Mouse (Mus musculus) heart, embryonic 15.5 days (tissue): ENCODE measurements around the gene Ctsf. TPM values are rescaled to one million over a fixed set of nuclear protein-coding genes. Genes with fewer than 3 reads are reported as not detected.
A peak's percentile ranks its signal among the peaks of the same experiment; 100 is the strongest.
"Not testable (repeated sequence)": the region's sequence is repeated elsewhere in the genome, so short reads cannot be mapped to it uniquely, and the experiment has no call there.

ENCODE experiments used
- ATAC-seq: fragments of 200-750 bp; cut with Nextera tagmentation; replicated peaks from 2 replicates; pipeline ENCODE4 v1.8.0; 2017; ENCODE audit warnings: low read depth, moderate TSS enrichment; ENCODE audit not compliant: insufficient number of reproducible peaks, insufficient read depth, low FRiP score
- H3K27ac ChIP-seq: fragments of 300-500 bp; sonication (generic); 2 replicates; pipeline ENCODE4 v1.5.1; 2015; ENCODE audit warnings: mild to moderate bottlenecking, inconsistent platforms
- H3K27me3 ChIP-seq: fragments of 300-500 bp; sonication (generic); 2 replicates; pipeline ENCODE4 v1.6.1; 2015; ENCODE audit warnings: inconsistent platforms
- H3K36me3 ChIP-seq: fragments of 300-500 bp; sonication (generic); 2 replicates; pipeline ENCODE4 v1.6.1; 2015; ENCODE audit warnings: mild to moderate bottlenecking, inconsistent platforms
- H3K4me1 ChIP-seq: fragments of 300-500 bp; sonication (generic); replicated peaks from 2 replicates; pipeline ENCODE4 v1.6.1; 2015; ENCODE audit warnings: inconsistent platforms
- H3K4me2 ChIP-seq: fragments of 300-500 bp; sonication (generic); 2 replicates; pipeline ENCODE4 v1.6.1; 2015; ENCODE audit warnings: inconsistent platforms, mild to moderate bottlenecking, moderate library complexity
- H3K4me3 ChIP-seq: fragments of 300-500 bp; sonication (generic); 2 replicates; pipeline ENCODE4 v1.5.1; 2015; ENCODE audit warnings: mild to moderate bottlenecking, inconsistent platforms
- H3K9ac ChIP-seq: fragments of 300-500 bp; sonication (generic); 2 replicates; pipeline ENCODE4 v1.6.1; 2015; ENCODE audit warnings: mild to moderate bottlenecking, inconsistent platforms
- H3K9me3 ChIP-seq: fragments of 300-500 bp; sonication (generic); replicated peaks from 2 replicates; pipeline ENCODE4 v1.6.1; 2016; ENCODE audit warnings: inconsistent platforms
- WGBS: fragments of 180-500 bp; shearing (Covaris S2); methylation state at CpG from one replicate; pipeline ENCODE4 v1.1.7; 2015; ENCODE audit warnings: mixed read lengths; 5-methylcytosine and 5-hydroxymethylcytosine counted together
- polyA plus RNA-seq: library from polyadenylated mRNA; unstranded; fragments of >200 nt; fragmentation: Nextera tagmentation; extraction: Ambion mirVana; gene quantifications from 2 replicates; pipeline ENCODE4 v1.2.1, GENCODE M21; 2015

Gene Ctsf
- polyA plus RNA-seq, 1 experiment from 2014 or later, result 37.4 TPM

DNA sequence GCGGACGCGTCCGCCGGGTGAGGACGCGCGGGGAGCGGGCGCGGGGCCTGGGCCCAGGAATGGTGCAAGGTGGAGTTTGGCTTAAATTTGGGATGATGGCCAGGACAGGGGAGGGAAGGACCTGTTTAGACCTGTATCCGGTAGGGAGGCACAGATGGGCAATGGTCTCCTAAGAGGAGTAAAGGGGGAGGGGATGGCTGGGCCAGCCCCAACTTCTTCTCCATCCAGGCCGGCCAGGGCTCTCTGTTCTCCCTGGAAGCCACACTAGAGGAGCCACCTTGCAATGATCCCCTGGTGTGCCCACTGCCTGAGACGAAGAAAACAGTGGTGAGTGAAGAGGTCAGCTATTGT lies 515 bp downstream of the Ctsf start:
- no peak; the same call in 1 of the 2 replicates for ATAC-seq

DNA sequence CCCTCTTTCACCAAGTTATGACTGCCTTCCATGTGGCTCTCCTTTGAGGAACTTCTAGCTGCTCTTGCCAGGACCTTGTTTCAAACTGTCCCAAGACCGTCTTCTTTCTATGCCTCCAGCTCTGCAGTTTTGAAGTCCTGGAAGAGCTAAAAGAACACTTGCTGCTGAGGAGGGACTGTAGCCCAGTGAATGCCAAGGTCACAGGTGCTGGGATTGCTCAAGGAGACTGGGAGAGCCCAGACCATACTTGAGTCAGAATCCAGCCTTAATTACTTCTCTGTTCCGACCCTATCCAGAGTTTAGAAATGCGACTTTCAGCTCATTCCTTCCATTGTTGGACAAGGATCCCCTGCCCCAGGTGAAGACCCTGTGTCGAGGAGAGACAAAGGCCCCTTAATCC lies 1.0 kb downstream of the Ctsf start:
- ATAC-seq, result no peak
- H3K27ac ChIP-seq, result no peak overlapping the region
- peak overlapping the region; percentile 72 for H3K4me3 ChIP-seq
- peak overlapping the region; percentile 94 for H3K4me2 ChIP-seq
- H3K4me1 ChIP-seq, result peaks cover 13% of the 10 kb centered on the region
- peaks cover 18% of the 10 kb centered on the region; the same call in 1 of the 2 replicates for H3K27me3 ChIP-seq
- H3K9ac ChIP-seq, result no peak overlapping the region
- WGBS, result 79% methylated on average over 4 of the region's 4 CpGs
- no peaks in the 10 kb centered on the region for H3K36me3 ChIP-seq
- H3K9me3 ChIP-seq, result no peaks in the 10 kb centered on the region

More for the DNA sequence above, 515 bp downstream of the Ctsf start:
- Histone ChIP-seq H3K9me3 (no peaks in the 10 kb centered on the region), H3K4me2 (peak overlapping the region; percentile 94), H3K27ac (peak overlapping the region; percentile 68), H3K9ac (peak overlapping the region; percentile 72), H3K27me3 (peaks cover 18% of the 10 kb centered on the region; the same call in 1 of the 2 replicates), H3K4me1 (peaks cover 13% of the 10 kb centered on the region), H3K36me3 (no peaks in the 10 kb centered on the region), H3K4me3 (peak overlapping the region; percentile 72)
- WGBS, result 3% methylated on average over 14 of the region's 14 CpGs

DNA sequence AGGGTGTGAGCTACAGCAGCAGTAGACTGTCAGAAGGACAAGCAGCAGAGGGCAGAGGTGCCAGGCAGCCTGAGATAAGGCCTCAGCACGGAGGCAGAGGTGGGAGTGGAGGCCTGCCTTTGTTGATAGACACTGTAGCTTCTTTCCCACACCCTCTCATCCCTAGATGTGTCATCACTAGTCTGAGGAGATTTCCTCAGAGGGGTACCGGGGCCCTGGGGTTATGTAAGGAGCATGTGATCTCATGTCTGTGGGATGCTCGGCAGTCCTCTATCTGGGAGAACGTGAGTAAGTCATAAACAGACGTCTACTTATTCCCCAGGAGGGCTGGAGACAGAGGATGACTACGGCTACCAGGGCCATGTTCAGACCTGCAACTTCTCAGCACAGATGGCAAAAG lies 4.2 kb downstream of the Ctsf start:
- Histone ChIP-seq H3K9ac (no peak overlapping the region), H3K4me2 (no peak overlapping the region), H3K36me3 (no peaks in the 10 kb centered on the region), H3K27ac (no peak overlapping the region), H3K9me3 (no peaks in the 10 kb centered on the region), H3K4me1 (peaks cover 13% of the 10 kb centered on the region), H3K4me3 (no peak overlapping the region), H3K27me3 (peaks cover 18% of the 10 kb centered on the region; the same call in 1 of the 2 replicates)
- ATAC-seq, result no peak
- WGBS, result 38% methylated on average over 6 of the region's 6 CpGs

DNA sequence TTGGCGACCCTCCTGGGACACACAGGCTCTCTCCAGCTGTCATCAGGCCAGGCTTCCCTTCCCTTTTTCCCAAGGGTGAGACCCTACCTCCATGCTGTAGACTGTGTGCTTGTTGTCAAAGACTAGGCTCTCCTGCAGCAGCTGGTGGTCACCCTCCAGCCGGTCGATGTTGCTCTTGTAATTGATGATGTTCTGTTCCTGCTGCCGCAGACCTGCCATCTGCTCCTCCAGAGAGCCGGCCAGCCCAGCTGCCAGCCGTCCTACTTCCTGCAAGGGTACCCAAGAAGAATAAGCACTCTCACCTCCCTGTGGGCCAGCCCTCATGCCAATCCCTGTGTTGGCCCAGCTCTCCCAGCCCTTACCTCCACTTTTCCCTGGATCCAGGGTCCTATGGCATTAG lies 8.1 kb downstream of the Ctsf start:
- Histone ChIP-seq H3K9ac (no peak overlapping the region), H3K27ac (no peak overlapping the region), H3K27me3 (peaks cover 15% of the 10 kb centered on the region), H3K9me3 (no peaks in the 10 kb centered on the region), H3K4me3 (no peak overlapping the region), H3K36me3 (no peaks in the 10 kb centered on the region), H3K4me2 (no peak overlapping the region), H3K4me1 (peaks cover 4% of the 10 kb centered on the region; the same call in 1 of the 2 replicates)
- 77% methylated on average over 6 of the region's 6 CpGs for WGBS
- no peak for ATAC-seq

DNA sequence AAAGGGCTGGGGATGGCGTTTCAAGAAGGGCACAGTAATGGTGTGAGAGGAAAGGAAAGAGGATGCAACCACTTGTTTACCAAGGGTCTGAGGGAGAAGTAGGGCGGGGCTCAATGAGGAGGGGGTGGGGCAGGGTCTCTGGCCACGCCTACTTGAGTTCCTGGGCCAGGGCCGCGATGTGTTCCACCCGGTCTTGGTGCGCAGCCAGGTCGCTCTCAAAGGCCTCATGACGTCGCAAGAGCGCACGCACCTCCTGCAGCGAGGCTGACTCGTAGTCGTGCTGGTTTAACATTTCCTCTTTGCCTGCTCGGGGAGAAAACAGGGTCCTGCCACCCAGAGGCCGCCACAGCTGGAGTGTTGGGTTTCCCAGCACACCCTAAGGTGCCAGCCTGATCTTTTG lies 10.2 kb downstream of the Ctsf start:
- Histone ChIP-seq H3K27ac (no peak overlapping the region), H3K9me3 (no peaks in the 10 kb centered on the region), H3K36me3 (no peaks in the 10 kb centered on the region), H3K4me1 (peaks cover 4% of the 10 kb centered on the region; the same call in 1 of the 2 replicates), H3K4me2 (peak overlapping the region; percentile 48), H3K27me3 (peaks cover 19% of the 10 kb centered on the region), H3K9ac (no peak overlapping the region), H3K4me3 (no peak overlapping the region)
- ATAC-seq, result no peak
- WGBS, result 6% methylated on average over 17 of the region's 17 CpGs

DNA sequence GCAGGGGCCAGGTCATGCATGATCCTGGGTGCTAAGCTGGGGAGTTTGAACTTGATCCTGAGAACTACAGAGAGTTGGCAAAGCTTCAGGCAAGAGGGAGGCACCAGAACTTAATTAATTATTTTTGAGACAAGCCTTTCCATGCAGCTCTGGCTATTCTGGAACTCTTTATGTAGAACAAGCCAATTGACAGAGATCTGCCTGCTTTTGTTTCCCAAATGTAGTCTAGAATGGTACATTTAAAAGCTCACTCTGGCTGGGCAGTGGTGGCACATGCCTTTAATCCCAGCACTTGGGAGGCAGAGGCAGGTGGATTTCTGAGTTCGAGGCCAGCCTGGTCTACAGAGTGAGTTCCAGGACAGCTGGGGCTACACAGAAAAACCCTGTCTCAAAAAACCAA lies 19.7 kb downstream of the Ctsf start:
- H3K4me1 ChIP-seq, result peaks cover 13% of the 10 kb centered on the region
- H3K9ac ChIP-seq, H3K4me2 ChIP-seq, H3K36me3 ChIP-seq, H3K4me3 ChIP-seq, H3K9me3 ChIP-seq, ATAC-seq, H3K27ac ChIP-seq, H3K27me3 ChIP-seq: not testable (repeated sequence)
- WGBS, result 72% methylated on average over 1 of the region's 1 CpGs

DNA sequence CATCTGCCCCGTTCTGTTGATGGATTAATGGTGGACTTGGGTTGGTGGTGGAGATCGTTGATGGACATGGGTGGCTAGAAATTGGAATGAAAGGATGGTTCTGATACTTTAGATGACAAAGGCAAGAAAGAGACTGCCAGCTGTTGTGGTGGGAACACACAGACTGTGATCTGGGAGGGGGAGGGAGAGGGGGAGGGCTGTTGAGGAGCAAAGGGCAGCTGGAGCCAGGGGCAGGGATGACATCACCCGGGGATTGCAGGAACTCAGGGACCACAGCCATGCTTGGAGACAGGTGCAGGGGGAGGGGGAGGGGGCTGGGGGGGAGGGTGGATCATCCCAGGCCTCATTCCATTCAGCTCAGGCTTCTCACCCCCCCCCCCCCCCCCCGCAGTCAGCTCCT lies 21.3 kb downstream of the Ctsf start:
- Histone ChIP-seq H3K4me2 (no peak overlapping the region), H3K4me3 (no peak overlapping the region), H3K9ac (no peak overlapping the region), H3K27me3 (no peaks in the 10 kb centered on the region), H3K4me1 (peaks cover 13% of the 10 kb centered on the region), H3K27ac (no peak overlapping the region), H3K36me3 (no peaks in the 10 kb centered on the region), H3K9me3 (no peaks in the 10 kb centered on the region)
- ATAC-seq, result no peak
- 63% methylated on average over 3 of the region's 4 CpGs for WGBS

DNA sequence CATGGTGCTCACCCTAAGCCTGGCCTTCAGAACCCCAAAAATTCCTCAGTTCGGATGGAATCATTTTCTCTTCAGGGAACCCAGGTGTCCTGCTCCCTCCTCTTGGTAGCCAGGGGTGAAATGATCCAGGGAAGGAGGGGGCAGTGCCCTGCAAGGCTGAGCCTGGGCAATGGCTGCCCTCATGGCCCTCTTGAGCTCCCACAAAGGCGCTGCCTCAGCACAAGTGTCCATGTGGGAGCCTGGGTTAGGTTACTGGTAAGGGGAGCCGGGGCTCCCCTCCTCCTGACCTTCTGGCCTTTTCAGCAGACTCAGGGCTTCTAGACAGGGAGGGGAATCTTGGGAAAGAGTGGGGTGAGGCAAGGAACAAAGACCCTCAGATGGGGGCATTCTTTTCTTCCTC lies 21.8 kb downstream of the Ctsf start:
- peaks cover 13% of the 10 kb centered on the region for H3K4me1 ChIP-seq

DNA sequence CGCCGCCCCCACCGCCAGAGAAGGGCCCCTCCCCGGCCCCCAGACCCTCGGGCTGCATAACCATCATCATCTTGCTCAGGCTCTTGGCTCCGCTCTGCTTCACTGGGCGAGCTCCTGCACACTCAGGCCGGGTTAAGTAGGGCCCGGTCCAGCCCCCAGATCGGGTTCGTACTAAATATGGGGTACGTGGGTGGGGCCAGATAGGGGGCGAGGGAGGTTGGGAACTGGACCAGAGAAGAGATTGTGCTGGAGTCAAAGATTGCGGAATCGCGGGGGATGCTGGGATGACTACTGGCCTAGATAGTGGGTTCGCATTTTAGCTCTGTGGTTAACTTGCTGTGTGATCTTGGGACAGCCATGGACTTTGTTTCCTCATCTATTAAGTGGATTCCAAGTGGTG lies 22.9 kb downstream of the Ctsf start, which contains the start of gene Actn3:
Gene Actn3 (minus strand): TSS at position 125 of the 400 bp plus-strand sequence.
- peak within 1 kb of the TSS; percentile 92 for H3K9ac ChIP-seq
- no peaks in the 10 kb centered on the region for H3K27me3 ChIP-seq
- 2% methylated on average over 17 of the region's 17 CpGs for WGBS
- H3K9me3 ChIP-seq, result no peaks in the 10 kb centered on the region
- H3K4me1 ChIP-seq, result peaks cover 13% of the 10 kb centered on the region
- no peaks in the 10 kb centered on the region for H3K36me3 ChIP-seq
- peak within 1 kb of the TSS; percentile 96 for H3K4me2 ChIP-seq
- peak within 1 kb of the TSS; percentile 86 for H3K4me3 ChIP-seq
- H3K27ac ChIP-seq, result peak within 1 kb of the TSS; percentile 68
- 0 out of 2 replicates have a peak, but pooled peaks have one; percentile 13 for ATAC-seq

More for the DNA sequence above, 21.8 kb downstream of the Ctsf start:
- no peaks in the 10 kb centered on the region for H3K9me3 ChIP-seq
- no peaks in the 10 kb centered on the region for H3K27me3 ChIP-seq
- no peak overlapping the region for H3K4me2 ChIP-seq
- H3K9ac ChIP-seq, result no peak overlapping the region
- H3K36me3 ChIP-seq, result no peaks in the 10 kb centered on the region
- 80% methylated on average over 3 of the region's 3 CpGs for WGBS
- H3K4me3 ChIP-seq, result no peak overlapping the region
- no peak for ATAC-seq
- H3K27ac ChIP-seq, result no peak overlapping the region

DNA sequence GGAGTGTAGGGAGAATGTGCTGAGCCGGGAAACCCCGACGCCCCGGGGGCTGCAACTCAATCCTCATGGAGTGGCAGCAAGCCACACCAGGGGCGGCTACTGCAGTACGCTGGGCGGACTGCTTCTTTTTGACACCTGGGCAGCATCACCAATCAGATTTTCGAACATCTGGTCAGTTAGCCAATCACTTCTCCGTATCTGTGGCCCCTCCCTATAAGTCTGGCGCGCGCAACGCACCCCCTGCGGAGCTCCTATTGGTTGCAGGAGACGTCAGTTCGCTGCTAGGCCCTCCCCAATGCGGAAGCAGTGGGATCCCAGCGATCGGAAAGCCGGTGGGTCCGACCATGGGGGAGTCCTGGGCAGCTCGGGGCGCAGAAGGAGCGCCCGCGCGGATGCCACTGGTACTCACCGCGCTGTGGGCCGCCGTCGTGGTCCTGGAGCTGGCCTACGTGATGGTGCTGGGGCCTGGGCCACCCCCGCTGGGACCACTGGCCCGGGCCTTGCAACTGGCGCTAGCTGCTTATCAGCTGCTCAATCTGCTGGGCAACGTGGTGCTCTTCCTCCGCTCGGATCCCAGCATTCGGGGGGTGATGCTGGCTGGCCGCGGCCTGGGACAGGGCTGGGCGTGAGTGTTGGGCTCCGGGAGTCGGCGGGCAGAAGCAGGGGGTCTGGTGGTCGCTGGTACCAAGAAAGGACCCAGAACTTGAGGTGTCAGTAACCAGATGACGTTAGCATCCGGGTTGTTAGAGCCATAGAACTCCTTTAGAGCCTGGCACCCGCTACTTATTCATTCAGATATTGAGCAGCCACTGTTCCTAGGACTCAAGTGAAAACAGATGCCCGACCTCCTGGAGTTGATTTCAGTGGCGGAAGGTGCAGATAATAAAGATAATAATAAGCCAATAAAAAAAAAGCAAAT lies 23.7 kb downstream of the Ctsf start, which contains the start of gene Zdhhc24:
Gene Zdhhc24 (plus strand): TSS at position 264 of the 919 bp plus-strand sequence.
- under 1% methylated on average over 52 of the region's 52 CpGs for WGBS
- peak; percentile 98 for ATAC-seq
- Histone ChIP-seq H3K27me3 (no peaks in the 10 kb centered on the region), H3K4me1 (peaks cover 13% of the 10 kb centered on the region), H3K9me3 (no peaks in the 10 kb centered on the region), H3K36me3 (no peaks in the 10 kb centered on the region), H3K27ac (peak within 1 kb of the TSS; percentile 68), H3K4me3 (peak within 1 kb of the TSS; percentile 86), H3K4me2 (peak within 1 kb of the TSS; percentile 96), H3K9ac (peak within 1 kb of the TSS; percentile 92)

DNA sequence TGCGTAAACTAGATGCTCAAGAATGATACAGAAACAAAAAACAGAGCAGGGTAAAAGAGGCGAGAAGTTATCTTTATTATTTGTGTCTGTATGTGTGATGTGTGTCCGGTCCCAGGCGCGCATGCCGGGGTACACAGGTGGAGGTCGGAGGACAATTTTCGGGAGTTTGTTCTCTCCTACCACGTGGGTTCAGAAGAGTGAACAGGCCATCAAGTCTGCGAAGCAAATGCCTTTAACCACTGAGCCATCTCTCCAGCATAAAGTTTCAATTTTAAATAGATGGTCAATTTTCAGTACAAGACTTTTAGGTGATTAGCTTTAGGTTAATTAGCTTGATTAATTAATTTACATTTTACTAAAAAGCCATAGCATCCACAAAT lies 24.4 kb downstream of the Ctsf start:
- H3K27me3 ChIP-seq, result no peaks in the 10 kb centered on the region
- peak overlapping the region; percentile 86 for H3K4me3 ChIP-seq
- no peak overlapping the region for H3K27ac ChIP-seq
- 63% methylated on average over 10 of the region's 10 CpGs for WGBS
- peaks cover 13% of the 10 kb centered on the region for H3K4me1 ChIP-seq
- peak overlapping the region; percentile 92 for H3K9ac ChIP-seq
- no peaks in the 10 kb centered on the region for H3K9me3 ChIP-seq
- no peak for ATAC-seq
- H3K4me2 ChIP-seq, result peak overlapping the region; percentile 96
- no peaks in the 10 kb centered on the region for H3K36me3 ChIP-seq
